Mouse (Mus musculus): ENCODE results near the gene Magi2. TPM values are rescaled to one million over a fixed set of nuclear protein-coding genes. Genes with fewer than 3 reads are reported as not detected.

Gene Magi2
- polyA plus RNA-seq, 1 experiment: 0.48 TPM

GRCm38 (mm10) chr5:20508609-20509008 lies 1281.8 kb downstream of the Magi2 start:
- no peaks in the 10 kb centered on the region for H3K36me3 ChIP-seq (ENCODE audit: control insufficient read depth, insufficient read depth)
- H3K79me2 ChIP-seq (ENCODE audit: control insufficient read depth, insufficient read depth): no peaks in the 10 kb centered on the region
- no peaks in the 10 kb centered on the region for H3K27me3 ChIP-seq (ENCODE audit: control insufficient read depth, insufficient read depth, insufficient read length)
- no peak overlapping the region for H3ac ChIP-seq (ENCODE audit: control insufficient read depth, insufficient read length)
- TF ChIP-seq USF1 (IDR thresholded peaks at IDR 0.05; ENCODE audit: low read depth) (no peak), REST (IDR thresholded peaks at IDR 0.05; ENCODE audit: insufficient read depth, insufficient read length) (no peak), TCF12 (IDR thresholded peaks at IDR 0.05; ENCODE audit: insufficient read depth, poor library complexity, severe bottlenecking) (no peak), POLR2A (IDR thresholded peaks at IDR 0.05; ENCODE audit: insufficient read length, low read depth) (no peak), SRF (IDR thresholded peaks at IDR 0.05; ENCODE audit: control insufficient read depth, insufficient read length, low read depth) (no peak), POLR2AphosphoS2 (IDR thresholded peaks at IDR 0.05; ENCODE audit: insufficient read length, low read depth) (no peak)
- no peak overlapping the region for H3K4me3 ChIP-seq
- no peak overlapping the region for H3K4me2 ChIP-seq (ENCODE audit: low read depth)

GRCm38 (mm10) chr5:20509606-20510005 lies 1282.8 kb downstream of the Magi2 start:
- TF ChIP-seq SRF (IDR thresholded peaks at IDR 0.05; ENCODE audit: control insufficient read depth, insufficient read length, low read depth) (no peak), POLR2AphosphoS2 (IDR thresholded peaks at IDR 0.05; ENCODE audit: insufficient read length, low read depth) (no peak), POLR2A (IDR thresholded peaks at IDR 0.05; ENCODE audit: insufficient read length, low read depth) (no peak)
- H3K4me3 ChIP-seq: no peak overlapping the region
- no peak overlapping the region for H3K4me2 ChIP-seq (ENCODE audit: low read depth)
- H3K79me2 ChIP-seq (ENCODE audit: control insufficient read depth, insufficient read depth): no peaks in the 10 kb centered on the region
- no peaks in the 10 kb centered on the region for H3K36me3 ChIP-seq (ENCODE audit: control insufficient read depth, insufficient read depth)
- no peaks in the 10 kb centered on the region for H3K27me3 ChIP-seq (ENCODE audit: control insufficient read depth, insufficient read depth, insufficient read length)
- no peak overlapping the region for H3ac ChIP-seq (ENCODE audit: control insufficient read depth, insufficient read length)

- H3K4me3 ChIP-seq: no peak overlapping the region
- TF ChIP-seq REST (IDR thresholded peaks at IDR 0.05; ENCODE audit: insufficient read depth, insufficient read length): no peak
- TF ChIP-seq USF1 (IDR thresholded peaks at IDR 0.05; ENCODE audit: low read depth): no peak
- TF ChIP-seq MYOD1 (IDR thresholded peaks at IDR 0.05; ENCODE audit: control insufficient read depth in 1 of 3, insufficient read length in 2 of 3, low read depth in 2 of 3): no peak
- TF ChIP-seq SRF (IDR thresholded peaks at IDR 0.05; ENCODE audit: control insufficient read depth, insufficient read length, low read depth): no peak
- TF ChIP-seq MYOG (IDR thresholded peaks at IDR 0.05; ENCODE audit: control insufficient read depth in 1 of 3, insufficient read depth in 1 of 3, insufficient read length in 2 of 3, low read depth in 2 of 3): no peak
- no peak for TF ChIP-seq CEBPB (IDR thresholded peaks at IDR 0.05; ENCODE audit: insufficient read depth, poor library complexity, severe bottlenecking)
- TF ChIP-seq MAX (IDR thresholded peaks at IDR 0.05; ENCODE audit: low read depth): no peak
- no peak for TF ChIP-seq E2F4 (IDR thresholded peaks at IDR 0.05; ENCODE audit: insufficient read depth)
- TF ChIP-seq POLR2AphosphoS2 (IDR thresholded peaks at IDR 0.05; ENCODE audit: insufficient read length, low read depth): no peak
- H3K79me2 ChIP-seq (ENCODE audit: control insufficient read depth, insufficient read depth): no peaks in the 10 kb centered on the region
- no peaks in the 10 kb centered on the region for H3K27me3 ChIP-seq (ENCODE audit: control insufficient read depth, insufficient read depth, insufficient read length)
- no peaks in the 10 kb centered on the region for H3K36me3 ChIP-seq (ENCODE audit: control insufficient read depth, insufficient read depth)
- H3K4me2 ChIP-seq (ENCODE audit: low read depth): no peak overlapping the region
- no peak overlapping the region for H3ac ChIP-seq (ENCODE audit: control insufficient read depth, insufficient read length)
These were observed 1285.7 kb downstream of the Magi2 start for GRCm38 (mm10) chr5:20512377-20513126.

GRCm38 (mm10) chr5:20521639-20522038 lies 1294.8 kb downstream of the Magi2 start:
- Histone ChIP-seq H3K4me3 (no peak overlapping the region), H3K36me3 (ENCODE audit: control insufficient read depth, insufficient read depth) (no peaks in the 10 kb centered on the region), H3K4me2 (ENCODE audit: low read depth) (no peak overlapping the region), H3K79me2 (ENCODE audit: control insufficient read depth, insufficient read depth) (no peaks in the 10 kb centered on the region), H3ac (ENCODE audit: control insufficient read depth, insufficient read length) (no peak overlapping the region), H3K27me3 (ENCODE audit: control insufficient read depth, insufficient read depth, insufficient read length) (no peaks in the 10 kb centered on the region)
- TF ChIP-seq TCF3 (IDR thresholded peaks at IDR 0.05; ENCODE audit: insufficient read length, low read depth) (no peak), CEBPB (IDR thresholded peaks at IDR 0.05; ENCODE audit: insufficient read depth, poor library complexity, severe bottlenecking) (no peak), POLR2AphosphoS2 (IDR thresholded peaks at IDR 0.05; ENCODE audit: insufficient read length, low read depth) (no peak), SRF (IDR thresholded peaks at IDR 0.05; ENCODE audit: control insufficient read depth, insufficient read length, low read depth) (no peak), TCF12 (IDR thresholded peaks at IDR 0.05; ENCODE audit: insufficient read depth, poor library complexity, severe bottlenecking) (no peak), REST (IDR thresholded peaks at IDR 0.05; ENCODE audit: insufficient read depth, insufficient read length) (no peak), USF1 (IDR thresholded peaks at IDR 0.05; ENCODE audit: low read depth) (no peak), MYOD1 (IDR thresholded peaks at IDR 0.05; ENCODE audit: control insufficient read depth in 1 of 3, insufficient read length in 2 of 3, low read depth in 2 of 3) (no peak), POLR2A (IDR thresholded peaks at IDR 0.05; ENCODE audit: insufficient read length, low read depth) (no peak), E2F4 (IDR thresholded peaks at IDR 0.05; ENCODE audit: insufficient read depth) (no peak), MYOG (IDR thresholded peaks at IDR 0.05; ENCODE audit: control insufficient read depth in 1 of 3, insufficient read depth in 1 of 3, insufficient read length in 2 of 3, low read depth in 2 of 3) (no peak), MAX (IDR thresholded peaks at IDR 0.05; ENCODE audit: low read depth) (no peak)

GRCm38 (mm10) chr5:20522047-20522446 lies 1295.2 kb downstream of the Magi2 start:
- no peaks in the 10 kb centered on the region for H3K27me3 ChIP-seq (ENCODE audit: control insufficient read depth, insufficient read depth, insufficient read length)
- H3K79me2 ChIP-seq (ENCODE audit: control insufficient read depth, insufficient read depth): no peaks in the 10 kb centered on the region
- no peaks in the 10 kb centered on the region for H3K36me3 ChIP-seq (ENCODE audit: control insufficient read depth, insufficient read depth)
- H3ac ChIP-seq (ENCODE audit: control insufficient read depth, insufficient read length): no peak overlapping the region
- H3K4me2 ChIP-seq (ENCODE audit: low read depth): no peak overlapping the region
- no peak for TF ChIP-seq POLR2A (IDR thresholded peaks at IDR 0.05; ENCODE audit: insufficient read length, low read depth)
- TF ChIP-seq E2F4 (IDR thresholded peaks at IDR 0.05; ENCODE audit: insufficient read depth): no peak
- no peak for TF ChIP-seq MAX (IDR thresholded peaks at IDR 0.05; ENCODE audit: low read depth)
- no peak for TF ChIP-seq TCF3 (IDR thresholded peaks at IDR 0.05; ENCODE audit: insufficient read length, low read depth)
- no peak for TF ChIP-seq REST (IDR thresholded peaks at IDR 0.05; ENCODE audit: insufficient read depth, insufficient read length)
- TF ChIP-seq MYOG (IDR thresholded peaks at IDR 0.05; ENCODE audit: control insufficient read depth in 1 of 3, insufficient read depth in 1 of 3, insufficient read length in 2 of 3, low read depth in 2 of 3): no peak
- TF ChIP-seq CEBPB (IDR thresholded peaks at IDR 0.05; ENCODE audit: insufficient read depth, poor library complexity, severe bottlenecking): no peak
- TF ChIP-seq MYOD1 (IDR thresholded peaks at IDR 0.05; ENCODE audit: control insufficient read depth in 1 of 3, insufficient read length in 2 of 3, low read depth in 2 of 3): no peak
- TF ChIP-seq POLR2AphosphoS2 (IDR thresholded peaks at IDR 0.05; ENCODE audit: insufficient read length, low read depth): no peak
- TF ChIP-seq USF1 (IDR thresholded peaks at IDR 0.05; ENCODE audit: low read depth): no peak
- no peak for TF ChIP-seq SRF (IDR thresholded peaks at IDR 0.05; ENCODE audit: control insufficient read depth, insufficient read length, low read depth)
- TF ChIP-seq TCF12 (IDR thresholded peaks at IDR 0.05; ENCODE audit: insufficient read depth, poor library complexity, severe bottlenecking): no peak
- H3K4me3 ChIP-seq: no peak overlapping the region

All from myocyte (in vitro differentiated cells).